30 mouse cellular contexts compared by ENCODE assay signal in genomic region chr9:86011661-86012060, GRCm38 (mm10).
"Had no signal": no experiment of that assay in that cellular context is flagged by ENCODE, and none has a peak within 500 bp of the region (broad histone marks: within the 10 kb centered on the region; RNA-seq: fewer than 3 reads in every experiment).

No protein-coding gene starts in this region.

- H3K9ac ChIP-seq: limb, embryonic 12.5 days; limb, embryonic 13.5 days; limb, embryonic 15.5 days; liver, embryonic 12.5 days; liver, embryonic 13.5 days; liver, embryonic 14.5 days; liver, embryonic 15.5 days; lung, embryonic 14.5 days; lung, embryonic 15.5 days; midbrain, embryonic 12.5 days; midbrain, embryonic 13.5 days; midbrain, embryonic 15.5 days; neural tube, embryonic 12.5 days had no signal

- H3K4me3 ChIP-seq: left cerebral cortex, adult 2 months; limb, embryonic 10.5 days; limb, embryonic 12.5 days; limb, embryonic 13.5 days; limb, embryonic 15.5 days; liver, embryonic 12.5 days; liver, embryonic 13.5 days; liver, embryonic 15.5 days; lung, embryonic 15.5 days; megakaryocyte, embryonic 14.5 days; midbrain, embryonic 10.5 days; midbrain, embryonic 12.5 days; midbrain, embryonic 13.5 days; midbrain, embryonic 15.5 days; myocyte; neural tube, embryonic 12.5 days had no signal

- H3K4me1 ChIP-seq: limb, embryonic 10.5 days; limb, embryonic 12.5 days; limb, embryonic 13.5 days; limb, embryonic 15.5 days; liver, embryonic 12.5 days; liver, embryonic 13.5 days; liver, embryonic 15.5 days; lung, embryonic 15.5 days; megakaryocyte, embryonic 14.5 days; midbrain, embryonic 10.5 days; midbrain, embryonic 12.5 days; midbrain, embryonic 13.5 days; midbrain, embryonic 15.5 days; neural tube, embryonic 12.5 days had no signal

- H3K36me3 ChIP-seq: limb, embryonic 10.5 days; limb, embryonic 12.5 days; limb, embryonic 13.5 days; limb, embryonic 15.5 days; liver, embryonic 12.5 days; liver, embryonic 13.5 days; liver, embryonic 15.5 days; lung, embryonic 15.5 days; midbrain, embryonic 10.5 days; midbrain, embryonic 12.5 days; midbrain, embryonic 13.5 days; midbrain, embryonic 15.5 days; neural tube, embryonic 12.5 days had no signal

- DNase-seq: left cerebral cortex, postnatal 4 days; liver; liver, embryonic 13.5 days; lung, adult 18-20 months; lung, adult 2 months; lung, embryonic 14.5 days; lung, postnatal 10 days; lung, postnatal 14 days; lung, postnatal 36 days; lung, postnatal 4 days had no signal

- H3K4me2 ChIP-seq: limb, embryonic 12.5 days; limb, embryonic 13.5 days; limb, embryonic 15.5 days; liver, embryonic 11.5 days; liver, embryonic 12.5 days; liver, embryonic 13.5 days; liver, embryonic 15.5 days; lung, embryonic 14.5 days; lung, embryonic 15.5 days; midbrain, embryonic 12.5 days; midbrain, embryonic 13.5 days; midbrain, embryonic 15.5 days; neural tube, embryonic 12.5 days had no signal

- ATAC-seq: liver, embryonic 12.5 days; lung, postnatal 0 days; midbrain, embryonic 13.5 days; midbrain, embryonic 15.5 days; midbrain, embryonic 16.5 days had no signal

- H3K27ac ChIP-seq: left cerebral cortex, adult 2 months; limb, embryonic 10.5 days; limb, embryonic 12.5 days; limb, embryonic 13.5 days; limb, embryonic 15.5 days; liver, embryonic 12.5 days; liver, embryonic 13.5 days; liver, embryonic 14.5 days; liver, embryonic 15.5 days; lung, embryonic 15.5 days; macrophage; midbrain, embryonic 10.5 days; midbrain, embryonic 12.5 days; midbrain, embryonic 13.5 days; midbrain, embryonic 15.5 days; neural tube, embryonic 12.5 days had no signal

- H3K27me3 ChIP-seq: limb, embryonic 12.5 days; limb, embryonic 13.5 days; limb, embryonic 15.5 days; liver, embryonic 12.5 days; liver, embryonic 13.5 days; liver, embryonic 15.5 days; lung, embryonic 15.5 days; megakaryocyte, embryonic 14.5 days; midbrain, embryonic 12.5 days; midbrain, embryonic 13.5 days; midbrain, embryonic 15.5 days; neural tube, embryonic 12.5 days had no signal

- H3K9me3 ChIP-seq: limb, embryonic 10.5 days; limb, embryonic 12.5 days; limb, embryonic 13.5 days; limb, embryonic 15.5 days; liver, embryonic 12.5 days; liver, embryonic 13.5 days; liver, embryonic 15.5 days; lung, embryonic 15.5 days; megakaryocyte, embryonic 14.5 days; midbrain, embryonic 10.5 days; midbrain, embryonic 12.5 days; midbrain, embryonic 13.5 days; midbrain, embryonic 15.5 days; neural tube, embryonic 12.5 days had no signal
